Mouse (Mus musculus) frontal cortex, postnatal 36 days (tissue): ENCODE measurements around the gene Ankrd55.
A peak's percentile ranks its signal among the peaks of the same experiment; 100 is the strongest.

ENCODE experiments used
- DNase-seq, 2 experiments: peaks; one replicate each; pipeline ENCODE4 v3.0.0; 2022; ENCODE audit warnings: low spot score in 2 of 2

The Ankrd55 gene

DNA sequence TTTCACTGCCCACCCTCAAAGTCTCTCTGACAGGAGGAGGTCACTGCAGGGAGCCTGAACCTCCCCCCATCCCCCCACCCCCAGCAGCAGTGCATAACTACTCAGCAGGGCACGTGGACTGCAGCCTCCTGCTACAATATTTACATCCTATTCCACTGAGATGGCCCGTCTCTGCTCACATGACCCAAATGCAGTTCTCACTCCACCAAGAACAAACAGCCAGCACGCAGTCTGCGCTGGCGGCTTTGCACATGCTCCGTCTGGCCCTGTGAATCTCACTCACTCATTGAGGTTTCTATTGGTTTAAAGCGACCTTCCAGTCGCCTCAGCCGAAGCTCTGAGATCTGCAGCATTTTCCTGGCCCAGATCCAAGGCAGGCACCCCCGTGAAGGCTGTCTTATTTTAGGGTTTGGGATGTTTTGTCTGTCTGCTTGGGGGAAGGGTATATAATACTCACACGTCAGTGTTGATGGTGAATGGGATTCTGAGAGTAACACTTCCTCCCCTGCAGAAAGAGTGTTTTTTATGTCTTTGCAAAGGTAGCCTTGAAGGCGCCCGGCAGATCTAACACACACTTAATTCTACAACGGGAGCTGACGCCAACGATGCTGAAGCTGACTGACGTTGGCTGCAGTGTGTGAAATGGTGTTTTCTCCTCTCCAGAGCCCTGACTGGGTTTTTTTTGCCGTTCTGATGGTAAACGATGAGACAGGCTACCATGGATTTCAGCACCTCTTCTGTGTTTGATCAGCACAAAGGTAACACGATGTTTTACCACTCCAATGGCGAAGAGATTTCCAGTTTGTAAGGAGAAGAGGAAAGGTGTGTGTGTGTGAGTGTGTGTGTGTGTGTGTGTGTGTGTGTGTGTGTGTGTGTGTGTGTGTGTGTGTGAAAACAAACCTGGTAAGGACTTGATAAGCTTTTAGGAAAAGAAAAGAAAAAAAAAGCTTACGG is at the start of gene Ankrd55:
Gene Ankrd55, plus strand, starts transcription at position 227 of the 954 bp plus-strand sequence.
- DNase-seq, result peak; percentile 46 to 63

GRCm38 (mm10) chr13:112239239-112239638 is 49.0 kb upstream of the Ankrd55 start:
- DNase-seq, result no peak

- no peak for DNase-seq
Observed at GRCm38 (mm10) chr13:112241431-112241830, 46.8 kb upstream of the Ankrd55 start.

DNA sequence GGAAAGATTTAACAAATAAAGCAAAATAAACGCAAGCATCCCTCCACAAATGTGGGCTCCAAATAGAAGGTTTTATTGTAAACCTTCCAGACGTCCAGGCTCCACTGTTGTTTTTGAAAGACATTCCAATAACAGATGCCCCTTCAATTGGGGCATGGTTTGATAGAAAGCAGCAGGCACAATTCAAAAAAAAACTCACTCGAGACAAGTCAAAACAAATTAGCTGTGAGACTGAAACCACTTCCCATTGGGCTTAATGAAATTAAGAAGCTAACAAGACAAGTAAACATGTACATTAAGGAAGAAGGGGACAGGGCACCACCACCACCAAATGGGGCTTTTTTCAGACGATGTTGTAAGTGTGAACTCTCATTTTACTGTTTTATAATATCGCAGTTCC is 43.1 kb upstream of the Ankrd55 start:
- DNase-seq, result no peak

DNA sequence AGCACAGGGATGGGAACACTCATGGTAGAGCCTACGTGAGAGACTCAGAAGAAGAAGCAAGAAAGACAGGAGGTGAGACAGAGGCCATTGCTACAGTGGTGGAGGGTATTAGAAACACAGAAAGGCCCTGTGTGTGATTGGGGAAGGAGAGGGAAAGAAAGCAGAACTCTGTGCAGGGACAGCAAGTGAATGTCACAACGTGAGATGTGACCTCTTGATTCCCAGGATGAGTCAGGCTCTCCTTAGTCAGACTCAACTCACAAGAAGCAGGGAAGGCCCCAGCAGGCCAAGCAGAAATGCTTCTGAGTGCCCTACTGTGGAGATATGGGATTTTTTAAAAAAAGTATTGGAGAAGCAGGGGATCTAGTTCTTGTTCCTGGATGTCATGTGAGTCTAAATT is 36.8 kb upstream of the Ankrd55 start:
- no peak for DNase-seq

- DNase-seq, result no peak
Observed at GRCm38 (mm10) chr13:112252012-112252411, 36.2 kb upstream of the Ankrd55 start.

DNA sequence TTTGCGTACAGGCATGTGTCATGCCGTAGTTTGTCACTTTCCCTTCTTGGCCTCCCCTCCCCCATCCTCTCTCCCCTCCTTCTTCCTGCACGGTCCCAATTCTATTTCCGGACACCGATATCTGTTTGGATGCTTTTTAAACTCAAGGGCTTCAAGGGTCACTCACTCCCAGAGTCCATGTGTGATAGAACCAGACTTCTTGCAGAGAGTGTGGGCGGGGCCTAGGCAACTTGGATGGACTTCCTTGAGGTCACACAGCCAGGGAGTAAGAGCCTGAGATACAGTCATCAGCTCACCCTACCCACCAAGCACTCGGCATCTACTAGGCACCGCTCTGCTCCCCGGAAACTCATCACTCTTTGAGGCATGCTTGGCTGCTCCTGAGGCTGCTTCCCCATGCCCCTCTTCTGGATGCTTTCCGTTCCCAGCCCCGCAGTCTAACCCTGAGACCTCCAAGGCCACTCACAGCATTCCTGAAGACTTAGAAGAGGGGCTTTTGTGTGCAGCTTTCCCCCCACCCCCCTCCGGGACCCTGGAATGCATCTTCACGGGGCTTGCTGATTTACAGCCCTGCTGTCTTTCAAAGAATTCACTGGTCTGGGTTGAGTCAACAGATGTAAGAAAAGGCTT is 35.1 kb upstream of the Ankrd55 start:
- no peak for DNase-seq

GRCm38 (mm10) chr13:112254116-112254515 is 34.1 kb upstream of the Ankrd55 start:
- no peak for DNase-seq

DNA sequence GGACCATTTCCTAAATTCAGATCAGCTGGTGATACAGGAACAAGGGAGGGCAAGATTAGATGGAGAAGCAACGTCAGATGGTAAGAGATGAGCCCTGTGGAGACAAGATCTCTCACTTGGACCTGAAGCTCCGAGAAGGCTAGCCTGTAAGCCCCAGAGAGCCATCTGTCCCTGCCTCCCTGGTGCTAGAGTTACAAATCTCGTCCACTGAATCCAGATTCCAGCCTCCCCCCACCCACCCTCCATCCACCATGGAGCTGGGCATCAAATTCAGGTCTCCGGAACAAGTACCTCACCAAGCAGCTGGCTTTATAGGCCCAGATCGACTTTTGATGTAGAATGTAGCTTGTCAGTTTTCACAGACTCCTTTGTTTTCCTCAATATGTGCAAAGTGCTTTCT is 32.4 kb upstream of the Ankrd55 start:
- no peak for DNase-seq

DNA sequence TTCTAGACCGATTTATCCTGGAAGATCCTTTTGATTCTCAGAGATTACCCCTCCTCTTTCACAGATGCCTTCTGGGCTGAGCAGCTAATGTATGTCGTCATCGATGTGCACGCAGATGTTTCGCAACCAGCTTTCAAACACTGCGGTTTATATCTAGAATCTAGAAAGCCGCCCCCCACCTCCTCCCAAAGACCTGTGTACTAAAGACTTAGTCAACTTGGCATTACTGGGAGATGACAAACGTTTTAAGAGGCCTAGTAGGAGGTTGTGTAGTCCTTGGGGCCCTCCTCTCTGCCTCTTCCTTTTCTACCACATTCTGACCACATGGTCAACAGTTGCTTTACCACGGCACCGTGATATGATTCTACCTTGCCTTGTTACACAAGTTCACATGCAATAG is 29.8 kb upstream of the Ankrd55 start:
- no peak for DNase-seq

DNA sequence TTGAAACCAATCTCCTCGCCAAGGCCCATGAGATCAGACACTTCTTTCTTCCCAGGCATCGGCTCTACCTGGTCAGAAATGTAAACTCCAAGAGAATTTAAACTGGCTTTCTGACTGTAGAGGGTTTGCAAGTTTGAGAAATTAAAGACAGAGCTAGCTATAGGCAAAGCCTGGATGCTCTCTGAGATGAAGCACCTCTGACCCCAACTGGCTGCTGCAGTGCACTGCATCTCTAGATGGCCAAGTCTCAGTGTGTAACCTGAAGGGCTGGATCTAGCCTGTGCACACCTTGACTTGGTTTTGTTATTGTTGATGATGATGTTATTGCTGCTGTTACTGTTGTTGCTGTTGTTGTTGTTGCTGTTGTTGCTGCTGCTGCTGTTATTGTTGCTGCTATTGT is 28.9 kb upstream of the Ankrd55 start:
- DNase-seq, result peak; percentile 50 to 71

- DNase-seq, result peak; percentile 14 to 30
Observed at GRCm38 (mm10) chr13:112264666-112265065, 23.6 kb upstream of the Ankrd55 start.

- peak in 1 of 2 experiments; percentile 28 for DNase-seq
Observed at GRCm38 (mm10) chr13:112271901-112272537, 16.2 kb upstream of the Ankrd55 start.

DNA sequence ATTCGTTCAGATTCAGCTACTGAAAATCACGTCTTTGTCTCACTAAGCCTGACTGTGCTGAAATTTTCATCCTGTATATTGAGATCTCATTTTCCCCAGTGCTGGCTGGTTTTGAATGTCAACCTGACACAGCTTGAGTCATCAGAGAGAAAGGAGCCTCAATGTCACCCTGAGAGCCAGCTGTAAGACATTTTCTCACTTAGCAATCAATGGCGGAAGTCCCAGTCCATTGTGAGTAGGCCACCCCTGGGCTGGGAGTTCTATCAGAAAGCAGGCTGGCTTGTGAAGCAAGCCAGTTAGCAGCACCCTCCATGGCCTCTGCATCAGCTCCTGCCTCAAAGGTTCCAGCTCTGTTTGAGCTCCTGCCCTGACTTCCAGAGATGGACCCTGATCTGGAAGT is 13.6 kb upstream of the Ankrd55 start:
- DNase-seq, result no peak

- no peak for DNase-seq
Observed at GRCm38 (mm10) chr13:112275951-112276350, 12.3 kb upstream of the Ankrd55 start.

DNA sequence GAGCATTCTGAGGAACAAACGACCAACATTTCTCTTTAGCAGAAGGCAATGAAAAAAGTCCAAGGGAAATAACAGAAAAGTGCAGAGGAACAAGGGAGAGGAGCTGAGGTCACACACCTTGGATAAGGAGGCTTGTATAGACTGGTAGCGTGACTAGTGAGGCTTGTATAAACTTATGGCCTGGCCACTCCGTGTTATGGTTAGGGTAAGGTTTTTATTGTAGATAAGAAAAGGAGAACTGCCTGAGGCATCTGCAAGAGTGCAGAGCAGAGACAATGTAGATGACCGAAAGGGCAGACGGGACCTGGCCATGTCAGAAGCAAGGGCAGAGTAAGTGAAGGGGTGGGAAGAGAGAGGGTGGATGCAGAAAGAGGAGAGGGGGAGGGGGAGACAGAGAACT is 10.7 kb upstream of the Ankrd55 start:
- DNase-seq, result no peak

GRCm38 (mm10) chr13:112278251-112278650 is 10.0 kb upstream of the Ankrd55 start:
- peak in 1 of 2 experiments; percentile 28 for DNase-seq

DNA sequence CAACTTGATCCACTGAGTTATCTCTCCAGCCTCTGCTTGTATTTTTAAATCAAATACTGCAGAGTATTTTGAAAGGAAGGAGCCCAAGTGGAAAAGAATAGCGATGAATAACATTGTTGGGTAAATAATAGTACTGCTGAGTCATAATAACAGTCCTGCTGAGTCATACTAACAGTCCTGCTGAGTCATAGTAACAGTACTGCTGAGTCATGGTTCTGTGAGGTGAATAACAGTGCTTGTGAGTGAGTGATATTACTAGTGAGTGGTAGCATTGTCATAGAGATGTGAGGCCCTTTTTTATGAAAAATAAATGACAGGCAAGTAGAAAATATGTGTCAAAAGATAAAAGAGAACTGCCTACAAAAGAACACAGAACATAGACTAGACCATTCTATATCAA is 1.1 kb upstream of the Ankrd55 start:
- no peak for DNase-seq

DNA sequence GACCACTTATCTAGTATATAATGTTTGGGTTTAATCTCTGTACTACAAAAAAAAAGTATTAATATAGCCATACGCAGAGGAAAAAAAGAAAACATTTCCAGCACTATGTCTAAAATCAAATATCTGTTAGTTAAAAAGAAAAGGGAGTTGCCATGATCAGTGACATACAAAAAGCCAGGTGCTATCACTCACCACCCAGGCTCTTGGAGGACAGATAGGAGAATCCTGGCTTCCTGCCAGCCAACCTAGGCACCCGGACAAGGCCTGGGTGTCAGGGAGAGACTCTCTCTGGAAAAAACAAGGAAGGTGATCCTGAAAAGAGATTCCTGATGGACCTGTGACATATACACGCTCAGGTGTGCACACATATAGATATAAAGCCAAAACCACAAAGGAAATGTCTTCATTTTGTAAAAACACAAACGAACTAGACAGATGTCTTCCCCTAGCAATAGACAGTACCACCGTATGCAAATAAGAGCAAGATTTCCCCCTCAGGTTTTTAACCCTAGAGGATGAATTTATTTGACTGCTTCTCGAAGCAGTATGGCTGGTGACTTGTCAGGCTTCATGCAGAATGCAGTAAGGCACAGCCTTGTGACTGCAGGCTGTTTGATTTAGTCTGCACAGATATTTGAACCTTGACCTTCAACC is 553 bp upstream of the Ankrd55 start:
- DNase-seq, result no peak

GRCm38 (mm10) chr13:112289338-112289737 is 1.1 kb downstream of the Ankrd55 start:
- no peak for DNase-seq

DNA sequence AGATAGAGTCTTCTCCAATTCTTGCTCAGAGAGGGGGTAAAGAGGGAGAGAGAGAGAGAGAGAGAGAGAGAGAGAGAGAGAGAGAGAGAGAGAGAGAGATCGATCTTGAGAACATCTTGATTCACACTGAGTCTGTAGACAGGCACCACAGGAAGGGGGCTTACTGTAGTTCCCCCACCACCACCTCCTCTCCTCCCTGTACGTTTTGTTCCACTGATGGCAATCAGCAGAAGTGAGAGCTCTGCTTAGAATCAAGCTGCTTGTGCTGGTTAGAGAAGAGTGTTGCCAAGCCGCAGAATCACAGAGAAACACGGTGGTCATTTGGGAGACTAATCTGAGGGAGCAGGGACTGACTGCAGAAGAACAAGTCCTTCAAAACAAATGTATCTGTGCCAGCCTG is 1.7 kb downstream of the Ankrd55 start:
- DNase-seq, result no peak

DNA sequence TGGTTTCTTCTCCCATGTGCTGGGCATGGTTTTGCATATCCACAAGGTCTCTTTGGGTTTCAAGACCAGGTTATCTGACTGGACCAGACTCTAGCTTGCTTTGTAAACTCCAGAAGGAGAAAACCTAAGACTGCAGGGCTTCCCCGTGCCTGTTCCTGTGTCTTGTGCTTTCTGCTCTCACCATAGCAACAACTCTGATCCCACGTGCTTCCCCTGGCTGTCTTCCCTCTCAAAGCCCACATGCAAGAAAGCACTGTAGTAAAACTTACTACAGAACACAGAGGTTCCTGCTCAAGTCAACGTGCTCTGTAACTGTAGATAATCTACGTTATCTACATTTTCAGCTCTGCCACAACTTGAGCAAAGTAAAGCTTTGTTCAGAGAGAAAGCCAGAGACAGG is 4.2 kb downstream of the Ankrd55 start:
- DNase-seq, result peak; percentile 64 to 75
